Mouse (Mus musculus) intestine, embryonic 16.5 days (tissue): ENCODE measurements at regions not wholly inside any gene's neighbourhood (a gene's known extent, or its start where the extent isn't known, plus 50 kb on each side); places are given as distances from the start of the nearest gene placed in this dataset.

ENCODE experiments used
- ATAC-seq: fragments of 200-750 bp; cut with Nextera tagmentation; 2 replicates; pipeline ENCODE4 v1.8.0; 2017; ENCODE audit warnings: moderate TSS enrichment, moderate library complexity
- H3K27ac ChIP-seq: fragments of 300-500 bp; sonication (generic); 2 replicates; pipeline ENCODE4 v1.5.1; 2014; ENCODE audit warnings: mild to moderate bottlenecking, low read length
- H3K27me3 ChIP-seq: fragments of 300-500 bp; sonication (generic); replicated peaks from 2 replicates; pipeline ENCODE4 v1.6.1; 2014; ENCODE audit warnings: low read length, control low read depth, mixed read lengths; ENCODE audit not compliant: control insufficient read depth, insufficient read depth
- H3K36me3 ChIP-seq: fragments of 300-500 bp; sonication (generic); 2 replicates; pipeline ENCODE4 v1.6.1; 2014; ENCODE audit warnings: low read length, control low read depth; ENCODE audit not compliant: control insufficient read depth, insufficient read depth
- H3K4me1 ChIP-seq: fragments of 300-500 bp; sonication (generic); 2 replicates; pipeline ENCODE4 v1.6.1; 2014; ENCODE audit warnings: low read length, control low read depth, mixed read lengths; ENCODE audit not compliant: control insufficient read depth, insufficient read depth
- H3K4me2 ChIP-seq: fragments of 300-500 bp; sonication (generic); 2 replicates; pipeline ENCODE4 v1.6.1; 2014; ENCODE audit warnings: low read depth, low read length, control low read depth
- H3K4me3 ChIP-seq: fragments of 300-500 bp; sonication (generic); 2 replicates; pipeline ENCODE4 v1.5.1; 2014; ENCODE audit warnings: mild to moderate bottlenecking, low read length
- H3K9ac ChIP-seq: fragments of 300-500 bp; sonication (generic); 2 replicates; pipeline ENCODE4 v1.6.1; 2014; ENCODE audit warnings: low read depth, low read length
- H3K9me3 ChIP-seq: fragments of 300-500 bp; sonication (generic); 2 replicates; pipeline ENCODE4 v1.6.1; 2016; ENCODE audit warnings: low read length, control low read depth; ENCODE audit not compliant: control insufficient read depth
- WGBS: fragments of 180-500 bp; shearing (Covaris S2); extraction: QIAGEN DNeasy Blood & Tissue Kit; methylation state at CpG from one replicate; pipeline ENCODE4 v1.1.7; 2014; 5-methylcytosine and 5-hydroxymethylcytosine counted together

- no peak overlapping the region for H3K4me2 ChIP-seq
- no peak overlapping the region for H3K27ac ChIP-seq
- H3K27me3 ChIP-seq = no peaks in the 10 kb centered on the region
- no peaks in the 10 kb centered on the region for H3K36me3 ChIP-seq
- H3K4me1 ChIP-seq = no peaks in the 10 kb centered on the region
- no peaks in the 10 kb centered on the region for H3K9me3 ChIP-seq
- no peak overlapping the region for H3K9ac ChIP-seq
- H3K4me3 ChIP-seq = no peak overlapping the region
- no peak for ATAC-seq
- 76% methylated on average over 18 of the region's 18 CpGs for WGBS
Measured at GRCm38 (mm10) chr1:90277486-90278255, 73.9 kb downstream of the Ackr3 start.

- Histone ChIP-seq H3K27me3 (no peaks in the 10 kb centered on the region), H3K36me3 (no peaks in the 10 kb centered on the region), H3K4me3 (no peak overlapping the region), H3K9ac (no peak overlapping the region), H3K27ac (no peak overlapping the region), H3K9me3 (no peaks in the 10 kb centered on the region), H3K4me1 (no peaks in the 10 kb centered on the region), H3K4me2 (no peak overlapping the region)
- WGBS = 57% methylated on average over 20 of the region's 20 CpGs
- ATAC-seq = no peak
Measured at GRCm38 (mm10) chr1:90279066-90279839, 75.5 kb downstream of the Ackr3 start.

- Histone ChIP-seq H3K9me3 (no peaks in the 10 kb centered on the region), H3K4me1 (no peaks in the 10 kb centered on the region), H3K36me3 (no peaks in the 10 kb centered on the region), H3K4me2 (no peak overlapping the region), H3K27me3 (no peaks in the 10 kb centered on the region), H3K9ac (no peak overlapping the region), H3K4me3 (no peak overlapping the region), H3K27ac (no peak overlapping the region)
- no peak for ATAC-seq
- WGBS = 55% methylated on average over 8 of the region's 8 CpGs
Measured at GRCm38 (mm10) chr1:90280227-90280626, 76.4 kb downstream of the Ackr3 start.

GRCm38 (mm10) chr1:90281255-90281654 lies 77.5 kb downstream of the Ackr3 start:
- WGBS = 87% methylated on average over 1 of the region's 1 CpGs
- no peak overlapping the region for H3K4me2 ChIP-seq
- no peaks in the 10 kb centered on the region for H3K27me3 ChIP-seq
- ATAC-seq = no peak
- H3K27ac ChIP-seq = no peak overlapping the region
- no peaks in the 10 kb centered on the region for H3K9me3 ChIP-seq
- H3K4me1 ChIP-seq = no peaks in the 10 kb centered on the region
- H3K4me3 ChIP-seq = no peak overlapping the region
- no peaks in the 10 kb centered on the region for H3K36me3 ChIP-seq
- H3K9ac ChIP-seq = no peak overlapping the region

- Histone ChIP-seq H3K27ac (no peak overlapping the region), H3K9me3 (no peaks in the 10 kb centered on the region), H3K4me2 (no peak overlapping the region), H3K36me3 (no peaks in the 10 kb centered on the region), H3K4me3 (no peak overlapping the region), H3K9ac (no peak overlapping the region), H3K4me1 (no peaks in the 10 kb centered on the region), H3K27me3 (no peaks in the 10 kb centered on the region)
- 83% methylated on average over 6 of the region's 6 CpGs for WGBS
- no peak for ATAC-seq
Measured at GRCm38 (mm10) chr1:90281956-90282355, 78.2 kb downstream of the Ackr3 start.

GRCm38 (mm10) chr1:90282367-90282766 lies 78.6 kb downstream of the Ackr3 start:
- Histone ChIP-seq H3K27me3 (no peaks in the 10 kb centered on the region), H3K27ac (no peak overlapping the region), H3K9ac (no peak overlapping the region), H3K4me1 (no peaks in the 10 kb centered on the region), H3K4me3 (no peak overlapping the region), H3K36me3 (no peaks in the 10 kb centered on the region), H3K4me2 (no peak overlapping the region), H3K9me3 (no peaks in the 10 kb centered on the region)
- no peak for ATAC-seq
- 69% methylated on average over 8 of the region's 8 CpGs for WGBS

- no peaks in the 10 kb centered on the region for H3K4me1 ChIP-seq
- no peak overlapping the region for H3K9ac ChIP-seq
- no peaks in the 10 kb centered on the region for H3K36me3 ChIP-seq
- H3K4me3 ChIP-seq = no peak overlapping the region
- no peaks in the 10 kb centered on the region for H3K9me3 ChIP-seq
- H3K4me2 ChIP-seq = no peak overlapping the region
- no peak overlapping the region for H3K27ac ChIP-seq
- 57% methylated on average over 11 of the region's 11 CpGs for WGBS
- ATAC-seq = no peak
- no peaks in the 10 kb centered on the region for H3K27me3 ChIP-seq
Measured at GRCm38 (mm10) chr1:90283176-90283775, 79.5 kb downstream of the Ackr3 start.

- Histone ChIP-seq H3K27me3 (no peaks in the 10 kb centered on the region), H3K9me3 (no peaks in the 10 kb centered on the region), H3K4me1 (peaks cover 5% of the 10 kb centered on the region; the same call in 1 of the 2 replicates), H3K4me2 (no peak overlapping the region), H3K9ac (no peak overlapping the region), H3K4me3 (no peak overlapping the region), H3K36me3 (no peaks in the 10 kb centered on the region), H3K27ac (no peak overlapping the region)
- ATAC-seq = no peak
- 62% methylated on average over 6 of the region's 6 CpGs for WGBS
Measured at GRCm38 (mm10) chr1:90283912-90284636, 80.3 kb downstream of the Ackr3 start.

- 61% methylated on average over 4 of the region's 4 CpGs for WGBS
- ATAC-seq = no peak
- Histone ChIP-seq H3K4me3 (no peak overlapping the region), H3K9ac (no peak overlapping the region), H3K27me3 (no peaks in the 10 kb centered on the region), H3K4me2 (no peak overlapping the region), H3K36me3 (no peaks in the 10 kb centered on the region), H3K9me3 (no peaks in the 10 kb centered on the region), H3K4me1 (peaks cover 13% of the 10 kb centered on the region), H3K27ac (no peak overlapping the region)
Measured at GRCm38 (mm10) chr1:90285318-90285717, 81.5 kb downstream of the Ackr3 start.
